Mouse (Mus musculus): ENCODE measurements around the gene Paics. TPM values are rescaled to one million over a fixed set of nuclear protein-coding genes. Genes with fewer than 3 reads are reported as not detected.

Paics gene
- polyA plus RNA-seq (2015; fragmentation: Nextera tagmentation; extraction: Ambion mirVana) = 44.3 and 44.9 TPM in 2 replicates

DNA sequence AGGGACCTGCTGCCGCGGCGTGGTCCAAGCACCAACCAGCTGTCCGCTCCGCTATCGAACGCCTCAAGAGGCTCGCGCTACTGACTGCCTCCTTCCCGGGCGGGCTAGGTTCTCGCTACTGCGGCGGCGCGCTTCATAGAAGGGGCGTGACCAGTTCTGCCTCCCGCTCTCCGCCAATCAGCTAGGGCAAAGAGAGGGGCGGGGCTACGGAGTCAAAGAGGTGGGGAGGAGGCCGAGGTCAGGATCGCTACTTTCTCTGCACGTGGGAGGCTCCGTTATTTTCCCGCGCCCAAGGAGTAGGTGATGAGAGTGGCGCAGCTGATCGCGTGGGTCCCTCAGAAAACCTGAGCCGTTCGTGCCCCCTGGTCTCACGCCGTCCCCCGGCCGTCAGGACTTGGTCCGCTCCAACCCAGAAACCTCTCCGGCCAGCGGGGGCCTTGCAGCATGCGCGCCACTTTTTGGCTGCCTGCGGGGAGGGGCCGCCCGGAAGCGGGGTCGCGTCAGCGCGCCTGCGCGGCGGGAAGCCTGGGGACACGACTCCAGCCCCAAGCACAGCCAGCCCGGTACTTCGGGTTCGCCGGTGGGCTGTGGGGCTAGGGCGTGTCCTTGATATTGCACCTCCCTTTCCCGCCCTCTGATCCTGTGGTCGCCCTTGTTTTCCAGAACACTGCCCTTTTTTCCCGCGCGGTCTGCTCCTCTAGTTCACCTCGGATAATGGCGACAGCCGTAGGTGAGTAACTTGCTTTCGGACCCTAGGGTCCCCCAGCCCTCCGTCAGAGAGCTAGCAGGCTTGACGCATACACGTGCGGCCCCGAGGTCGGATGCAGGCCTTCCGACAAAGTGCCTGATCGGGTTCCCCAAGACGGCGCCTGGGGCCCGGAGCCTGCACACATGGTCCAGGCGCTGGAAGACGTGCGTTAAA, at the start of gene Paics, which contains the start of gene Ppat:
Paics (plus strand) TSS at position 202 of the 922 bp plus-strand sequence.
Ppat (minus strand) TSS at position 473 of the 922 bp plus-strand sequence.
- Histone ChIP-seq H3K27me3 (replicated peaks; ENCODE audit: control insufficient read depth, insufficient read depth, low read length) (no peaks in the 10 kb centered on the region), H3K4me2 (replicated peaks; ENCODE audit: low read depth) (peak within 1 kb of the TSS; percentile 90)
- under 1% methylated on average over 81 of the region's 81 CpGs for WGBS

DNA sequence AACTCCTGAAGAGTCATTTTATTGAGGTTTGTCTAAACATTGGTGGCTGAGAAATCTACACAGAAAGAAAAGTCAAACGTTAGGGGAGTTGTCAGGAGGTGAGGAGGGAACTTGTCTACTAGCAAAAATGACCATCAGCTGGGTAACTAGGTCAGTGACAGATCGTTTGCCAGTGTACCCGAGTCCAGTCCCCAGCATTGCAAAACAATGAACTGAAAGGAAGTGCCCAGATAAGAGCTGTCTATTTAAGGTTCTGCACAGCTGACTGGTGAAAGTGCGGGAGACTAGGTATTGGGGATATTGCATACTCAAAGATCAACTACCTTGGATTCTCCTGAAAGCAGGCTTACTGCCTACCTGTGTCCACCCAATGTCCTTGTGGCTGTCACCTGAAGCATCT, 49.0 kb upstream of the Paics start:
- 54% methylated on average over 4 of the region's 4 CpGs for WGBS
- no peaks in the 10 kb centered on the region for H3K27me3 ChIP-seq (replicated peaks; ENCODE audit: control insufficient read depth, insufficient read depth, low read length)
- no peak for ATAC-seq

More for the DNA sequence above, at the start of gene Paics, which contains the start of gene Ppat:
- peak; percentile 24; the same call in 1 of the 2 replicates for TF ChIP-seq CTCF (IDR thresholded peaks at IDR 0.05; ENCODE audit: low read depth)
- Histone ChIP-seq H3K4me3 (ENCODE audit: low read depth, low read length) (peak within 1 kb of the TSS; percentile 73), H3K27ac (ENCODE audit: low read depth, low read length) (peak within 1 kb of the TSS; percentile 71), H3K4me1 (replicated peaks; ENCODE audit: control insufficient read depth, insufficient read depth, low read length) (no peaks in the 10 kb centered on the region), H3K9me3 (ENCODE audit: control insufficient read depth) (no peaks in the 10 kb centered on the region), H3K9ac (ENCODE audit: low read depth, low read length) (peak within 1 kb of the TSS; percentile 59), H3K36me3 (ENCODE audit: control insufficient read depth, insufficient read depth) (peaks cover under 1% of the 10 kb centered on the region; the same call in 1 of the 2 replicates)
- peak; percentile 96 for ATAC-seq

DNA sequence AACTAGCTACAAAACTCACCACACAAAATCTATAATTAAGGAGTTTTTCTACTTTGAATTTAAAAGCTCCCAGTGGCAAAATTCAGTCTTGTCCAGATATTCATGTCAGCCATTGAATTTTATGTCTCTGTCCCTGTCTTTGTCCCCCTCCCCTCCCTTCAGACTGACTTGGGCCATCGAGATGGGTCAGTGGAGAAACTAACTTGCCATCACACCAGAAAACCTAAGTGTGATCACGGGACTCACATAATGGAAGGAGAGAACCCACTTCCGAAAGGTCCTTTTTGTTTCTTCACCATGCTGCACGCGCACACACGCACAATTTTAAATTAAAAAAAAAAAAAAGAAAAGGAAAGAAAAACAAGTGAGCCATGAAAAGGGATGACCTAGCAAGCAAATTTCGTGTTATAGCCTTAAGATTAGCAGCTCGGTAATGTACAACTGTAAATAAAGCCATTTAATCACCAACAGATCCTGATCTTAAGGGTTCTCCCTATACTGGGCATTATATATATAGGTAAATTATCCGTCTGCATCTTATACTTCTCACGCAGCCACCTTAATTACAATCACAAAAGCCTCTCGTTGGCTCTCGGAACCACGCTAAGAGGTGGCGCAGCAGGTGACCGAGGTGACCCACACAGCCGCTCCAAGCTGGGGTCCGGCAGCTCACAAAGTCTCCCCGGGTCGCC, 46.2 kb upstream of the Paics start:
- H3K4me1 ChIP-seq (replicated peaks; ENCODE audit: control insufficient read depth, insufficient read depth, low read length) = no peaks in the 10 kb centered on the region
- no peak for TF ChIP-seq CTCF (IDR thresholded peaks at IDR 0.05; ENCODE audit: low read depth)
- H3K27ac ChIP-seq (ENCODE audit: low read depth, low read length) = peak overlapping the region; percentile 61
- peak overlapping the region; percentile 81 for H3K4me2 ChIP-seq (replicated peaks; ENCODE audit: low read depth)
- H3K36me3 ChIP-seq (ENCODE audit: control insufficient read depth, insufficient read depth) = no peaks in the 10 kb centered on the region
- H3K9me3 ChIP-seq (ENCODE audit: control insufficient read depth) = no peaks in the 10 kb centered on the region
- WGBS = 1% methylated on average over 19 of the region's 19 CpGs
- peak overlapping the region; percentile 72 for H3K4me3 ChIP-seq (ENCODE audit: low read depth, low read length)
- peak overlapping the region; percentile 77 for H3K9ac ChIP-seq (ENCODE audit: low read depth, low read length)
- peak; percentile 54 for ATAC-seq
- no peaks in the 10 kb centered on the region for H3K27me3 ChIP-seq (replicated peaks; ENCODE audit: control insufficient read depth, insufficient read depth, low read length)

More for the DNA sequence above, 49.0 kb upstream of the Paics start:
- Histone ChIP-seq H3K9ac (ENCODE audit: low read depth, low read length) (no peak overlapping the region), H3K27ac (ENCODE audit: low read depth, low read length) (no peak overlapping the region), H3K4me1 (replicated peaks; ENCODE audit: control insufficient read depth, insufficient read depth, low read length) (no peaks in the 10 kb centered on the region), H3K4me2 (replicated peaks; ENCODE audit: low read depth) (no peak overlapping the region), H3K9me3 (ENCODE audit: control insufficient read depth) (no peaks in the 10 kb centered on the region), H3K4me3 (ENCODE audit: low read depth, low read length) (no peak overlapping the region), H3K36me3 (ENCODE audit: control insufficient read depth, insufficient read depth) (0 out of 2 replicates have a peak, but pooled peaks cover 6% of the 10 kb centered on the region)
- no peak for TF ChIP-seq CTCF (IDR thresholded peaks at IDR 0.05; ENCODE audit: low read depth)

GRCm38 (mm10) chr5:76905405-76906154, 45.5 kb upstream of the Paics start, which contains the start of gene Aasdh:
Aasdh (minus strand) TSS chr5:76905514.
- Histone ChIP-seq H3K4me1 (replicated peaks; ENCODE audit: control insufficient read depth, insufficient read depth, low read length) (no peaks in the 10 kb centered on the region), H3K36me3 (ENCODE audit: control insufficient read depth, insufficient read depth) (no peaks in the 10 kb centered on the region), H3K9me3 (ENCODE audit: control insufficient read depth) (no peaks in the 10 kb centered on the region), H3K4me3 (ENCODE audit: low read depth, low read length) (peak within 1 kb of the TSS; percentile 72), H3K9ac (ENCODE audit: low read depth, low read length) (peak within 1 kb of the TSS; percentile 77), H3K27ac (ENCODE audit: low read depth, low read length) (peak within 1 kb of the TSS; percentile 82), H3K4me2 (replicated peaks; ENCODE audit: low read depth) (peak within 1 kb of the TSS; percentile 81), H3K27me3 (replicated peaks; ENCODE audit: control insufficient read depth, insufficient read depth, low read length) (no peaks in the 10 kb centered on the region)
- under 1% methylated on average over 47 of the region's 47 CpGs for WGBS
- ATAC-seq = peak; percentile 97
- TF ChIP-seq CTCF (IDR thresholded peaks at IDR 0.05; ENCODE audit: low read depth) = peak; percentile 53

GRCm38 (mm10) chr5:76906155-76906499, 45.0 kb upstream of the Paics start:
- no peak overlapping the region for H3K27ac ChIP-seq (ENCODE audit: low read depth, low read length)
- peak overlapping the region; percentile 72 for H3K4me3 ChIP-seq (ENCODE audit: low read depth, low read length)
- no peaks in the 10 kb centered on the region for H3K4me1 ChIP-seq (replicated peaks; ENCODE audit: control insufficient read depth, insufficient read depth, low read length)
- ATAC-seq = no peak
- H3K9me3 ChIP-seq (ENCODE audit: control insufficient read depth) = no peaks in the 10 kb centered on the region
- no peak for TF ChIP-seq CTCF (IDR thresholded peaks at IDR 0.05; ENCODE audit: low read depth)
- no peaks in the 10 kb centered on the region for H3K36me3 ChIP-seq (ENCODE audit: control insufficient read depth, insufficient read depth)
- peak overlapping the region; percentile 81 for H3K4me2 ChIP-seq (replicated peaks; ENCODE audit: low read depth)
- 27% methylated on average over 3 of the region's 3 CpGs for WGBS
- H3K27me3 ChIP-seq (replicated peaks; ENCODE audit: control insufficient read depth, insufficient read depth, low read length) = no peaks in the 10 kb centered on the region
- H3K9ac ChIP-seq (ENCODE audit: low read depth, low read length) = peak overlapping the region; percentile 77; the same call in 1 of the 2 replicates
